Comparison of ENCODE assay signal across 8 mouse cellular contexts in genomic region chr5:148450924-148451323, GRCm38 (mm10). TPM values are rescaled to one million over a fixed set of nuclear protein-coding genes. Genes with fewer than 3 reads are reported as not detected.
DNase-seq lines count a peak whose midpoint lies in the region; ATAC-seq and TF ChIP-seq lines count a peak whose summit lies in the region.

No protein-coding gene starts in this region.

- ATAC-seq in intestine, embryonic 15.5 days = peak; percentile 55

- no peak overlapping the region for H3K9ac ChIP-seq in intestine, embryonic 15.5 days

- H3K27ac ChIP-seq in intestine, embryonic 15.5 days = no peak overlapping the region

- H3K4me1 ChIP-seq in intestine, embryonic 15.5 days (replicated peaks) = 0 out of 2 replicates have a peak, but pooled peaks cover 5% of the 10 kb centered on the region

- no peaks in the 10 kb centered on the region for H3K36me3 ChIP-seq in intestine, embryonic 15.5 days

- no peak for TF ChIP-seq POLR2A in brain, embryonic 14.5 days (IDR thresholded peaks at IDR 0.05; ENCODE audit: borderline replicate concordance, extremely low read depth, insufficient read depth, insufficient read length, poor library complexity, severe bottlenecking)

- intact Hi-C loops in left cerebral cortex, postnatal 4 days (cut with DNase I) = loop anchor here (5.0 kb wide), 1 partner anchor 119 kb away; no protein-coding TSS in a partner anchor

- H3K9me3 ChIP-seq in intestine, embryonic 15.5 days = no peaks in the 10 kb centered on the region

- 29% methylated on average over 11 of the region's 11 CpGs for WGBS in intestine, embryonic 15.5 days

- H3K27me3 ChIP-seq in intestine, embryonic 15.5 days (replicated peaks) = no peaks in the 10 kb centered on the region

- peak; percentile 56; the same call in 1 of the 2 replicates for TF ChIP-seq CTCF in brain, embryonic 14.5 days (IDR thresholded peaks at IDR 0.05; ENCODE audit: borderline replicate concordance, extremely low read depth, insufficient read depth, insufficient read length)

- H3K4me3 ChIP-seq in intestine, embryonic 15.5 days (replicated peaks) = no peak overlapping the region

- DNase-seq in right cerebral cortex, adult 18-20 months = peak; percentile 48
- DNase-seq in right cerebral cortex, postnatal 4 days = no peak
- peak; percentile 69 for DNase-seq in brain, embryonic 14.5 days (ENCODE audit: low read depth)
- DNase-seq in frontal cortex, adult 2 months (ENCODE audit: extremely low spot score in 1 of 2, low spot score in 1 of 2) = peak; percentile 24 to 75
- DNase-seq in left cerebral cortex, postnatal 4 days = peak; percentile 68
- DNase-seq in ovary, adult 18-20 months (ENCODE audit: low spot score) = peak; percentile 48
- peak; percentile 77 for DNase-seq in thymus, postnatal 14 days

- no peak overlapping the region for H3K4me2 ChIP-seq in intestine, embryonic 15.5 days (replicated peaks)

RNA-seq across cellular contexts. Expression of gene Slc7a1, which starts 51.2 kb away (rescaled TPM):
- polyA plus RNA-seq in brain, embryonic 14.5 days (2012; rRNA removed) = 11.5 and 24.3 TPM in 2 replicates
- 10.3 and 11.4 TPM in 2 replicates for polyA plus RNA-seq in frontal cortex, adult 2 months (2012; rRNA removed)
- 26.5 and 28.8 TPM in 2 replicates for polyA plus RNA-seq in intestine, embryonic 15.5 days (2015; fragmentation: Nextera tagmentation; extraction: Ambion mirVana)
- 10 to 100 TPM; 78.1 to 82.9 TPM for total RNA-seq in left cerebral cortex, postnatal 4 days (2021)
